Mouse (Mus musculus) megakaryocyte progenitor cell, adult 5-6 weeks (primary cell): ENCODE measurements around the gene Upp2. TPM values are rescaled to one million over a fixed set of nuclear protein-coding genes. Genes with fewer than 3 reads are reported as not detected.
A peak's percentile ranks its signal among the peaks of the same experiment; 100 is the strongest.

Source experiments
- ATAC-seq: replicated peaks from 2 replicates; pipeline ENCODE4 v1.8.0; 2016; ENCODE audit warnings: mild to moderate bottlenecking, moderate TSS enrichment, inconsistent platforms; ENCODE audit not compliant: poor library complexity
- total RNA-seq, 2 experiments: library from RNA; stranded (forward) in 1 of 2; stranded (reverse) in 1 of 2; fragments of 157-497, 149-512 nt in 1 of 2; fragments of 200-1000 nt in 1 of 2; gene quantifications; 2 replicates each; pipeline versions ENCODE4 v1.2.3 to v1.2.4; 2015 to 2017

The Upp2 gene
- total RNA-seq, 2 experiments from 2014 or later = 0.64 TPM; not detected in 1

GRCm38 (mm10) chr2:58604791-58605190 lies 37.7 kb downstream of the Upp2 start:
- ATAC-seq = no peak

DNA sequence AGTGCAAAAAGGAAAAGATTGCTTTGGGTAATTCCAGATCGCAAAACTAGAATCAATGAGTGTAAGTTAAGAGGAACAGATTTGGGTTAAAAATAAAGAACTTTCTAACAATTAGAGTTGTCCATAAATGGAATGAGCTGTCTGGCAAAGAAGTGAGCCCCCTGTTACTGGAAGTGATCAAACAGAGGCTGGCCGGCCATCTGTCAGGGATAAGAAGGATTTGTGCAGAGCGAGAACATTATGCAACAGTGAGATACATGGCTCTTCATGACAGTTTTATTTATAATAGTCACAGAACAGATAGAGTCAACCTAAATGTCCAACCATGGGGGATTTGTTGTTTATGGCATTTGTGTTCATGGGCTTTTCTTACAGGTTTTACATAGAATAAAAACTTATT lies 46.6 kb downstream of the Upp2 start:
- ATAC-seq = no peak

DNA sequence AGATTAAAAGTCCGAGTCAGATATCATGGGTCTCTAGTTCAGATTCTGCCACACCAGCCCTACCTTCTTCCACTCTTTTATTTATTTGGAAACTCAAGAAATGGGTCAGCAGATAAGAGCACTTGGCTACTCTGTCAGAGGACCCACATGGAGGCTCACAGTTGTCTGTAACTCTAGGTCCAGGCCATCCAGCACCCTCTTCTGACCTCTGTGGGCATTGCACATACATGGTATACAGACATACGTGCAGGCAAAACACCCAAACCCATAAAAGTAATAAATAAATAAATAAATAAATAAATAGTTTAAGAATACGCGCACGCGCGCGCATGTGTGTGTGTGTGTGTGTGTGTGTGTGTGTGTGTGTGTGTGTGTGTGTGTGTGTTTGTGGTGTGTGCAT lies 47.8 kb downstream of the Upp2 start:
- ATAC-seq = no peak

DNA sequence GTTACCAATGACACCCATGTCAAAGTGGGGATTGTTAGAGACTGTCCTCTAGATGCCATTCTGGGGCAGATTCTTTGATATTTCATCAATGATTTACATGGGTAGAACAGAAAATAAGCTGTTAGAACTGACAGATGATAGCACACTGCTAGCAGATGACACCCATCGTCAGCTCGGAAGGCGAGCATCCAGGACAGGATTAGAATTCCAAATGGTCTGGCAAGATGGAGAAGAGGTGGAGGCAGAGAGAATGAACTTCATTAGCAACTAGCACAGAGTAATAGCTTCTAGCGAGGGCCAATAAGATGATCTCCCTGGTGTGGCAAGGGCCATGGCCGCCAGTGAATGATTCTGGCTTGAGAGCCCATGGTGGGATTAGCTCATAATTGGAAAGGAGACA lies 48.7 kb downstream of the Upp2 start:
- no peak for ATAC-seq

- no peak for ATAC-seq
Measured at GRCm38 (mm10) chr2:58625186-58625585, 58.1 kb downstream of the Upp2 start.

GRCm38 (mm10) chr2:58625681-58626080 lies 58.6 kb downstream of the Upp2 start:
- no peak for ATAC-seq

DNA sequence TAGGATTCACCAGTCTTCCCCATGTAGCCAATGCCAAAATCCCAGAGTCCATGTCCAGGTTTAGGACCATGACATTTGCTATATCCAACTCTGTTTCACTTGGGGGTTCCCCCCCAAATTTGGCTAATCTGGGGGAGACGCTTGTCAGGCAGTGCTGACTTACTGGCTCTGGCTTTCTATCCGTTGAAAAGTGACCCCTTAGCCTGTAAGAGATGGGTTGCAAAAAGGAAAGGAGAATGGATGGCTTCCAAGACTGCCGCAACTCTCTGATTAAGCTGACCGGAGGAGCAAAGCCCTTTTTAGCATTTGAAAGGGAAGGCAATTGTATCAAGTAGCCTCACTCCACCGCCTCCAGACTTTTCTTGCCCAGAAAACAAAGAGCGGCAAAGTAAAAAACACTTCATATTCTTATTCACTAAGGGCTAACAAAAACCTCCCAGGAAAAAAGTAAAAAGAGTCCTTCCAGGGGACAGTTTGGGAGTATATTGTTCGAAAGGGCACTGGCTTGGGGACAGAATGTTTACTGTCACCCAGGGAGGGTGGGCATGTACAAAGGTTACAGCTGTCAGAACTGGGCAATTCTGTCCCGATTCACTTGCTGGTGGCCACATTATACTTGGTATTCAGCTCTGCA lies 59.2 kb downstream of the Upp2 start:
- ATAC-seq = no peak

DNA sequence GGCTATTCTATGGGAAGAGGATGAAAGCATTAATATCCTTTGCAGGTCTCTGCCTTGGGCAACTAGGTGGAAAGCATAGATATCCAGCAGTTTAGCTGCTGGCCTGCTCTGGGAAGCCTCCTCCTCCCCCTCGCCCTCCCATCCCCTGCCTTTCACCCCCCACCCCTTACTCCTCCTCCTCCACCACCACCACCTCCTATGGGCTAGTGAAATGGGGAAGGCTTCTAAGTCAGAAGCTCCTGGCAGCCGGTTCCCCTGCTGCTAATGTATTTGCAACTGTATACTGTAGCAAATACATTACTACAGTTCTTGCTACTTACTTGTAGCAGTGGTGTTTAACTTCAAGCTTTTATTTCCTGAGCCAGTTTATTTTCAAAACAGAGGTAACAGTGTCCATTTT lies 60.9 kb downstream of the Upp2 start:
- ATAC-seq = no peak

DNA sequence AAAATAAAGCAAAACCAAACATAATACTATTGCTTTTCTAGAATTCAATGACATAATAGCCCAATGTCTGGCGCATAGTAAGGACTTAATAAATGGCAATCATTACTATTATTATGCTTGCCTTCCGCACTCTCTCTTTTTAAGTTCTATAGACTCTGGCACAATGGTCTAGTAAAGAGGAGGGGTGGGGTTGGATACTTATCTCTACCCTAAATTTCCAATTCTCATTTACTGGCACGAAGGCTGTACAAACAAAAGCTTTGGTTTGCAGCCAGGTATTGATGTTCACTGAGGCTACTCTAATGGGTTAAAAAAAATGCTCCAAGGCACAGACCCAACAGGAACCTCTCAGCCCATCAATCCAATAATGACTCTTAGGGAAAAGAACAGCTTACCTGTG lies 61.9 kb downstream of the Upp2 start:
- ATAC-seq = no peak

- ATAC-seq = no peak
Measured at GRCm38 (mm10) chr2:58629440-58629839, 62.3 kb downstream of the Upp2 start.

DNA sequence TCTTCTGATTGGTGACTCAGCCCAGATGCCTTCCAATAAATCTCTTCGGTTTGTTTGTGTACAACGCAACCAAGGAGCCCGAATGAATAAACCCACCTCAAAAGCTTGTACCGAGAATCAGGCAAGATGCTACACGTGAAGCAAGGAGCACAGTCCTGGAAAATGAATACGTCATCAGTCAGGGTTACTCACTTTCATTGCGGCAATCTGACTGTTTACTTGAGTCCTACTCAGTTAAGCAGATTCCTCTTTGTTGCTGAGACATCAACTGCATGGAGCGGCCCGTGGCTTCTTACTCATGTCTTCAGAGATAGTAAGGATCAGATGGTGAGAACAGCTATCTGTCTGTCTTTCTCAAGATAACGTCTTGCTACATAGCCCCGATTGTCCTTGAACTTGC lies 66.7 kb downstream of the Upp2 start:
- no peak for ATAC-seq

GRCm38 (mm10) chr2:58641761-58642555 lies 74.9 kb downstream of the Upp2 start:
- no peak for ATAC-seq

GRCm38 (mm10) chr2:58645667-58646066 lies 78.6 kb downstream of the Upp2 start:
- ATAC-seq = no peak

DNA sequence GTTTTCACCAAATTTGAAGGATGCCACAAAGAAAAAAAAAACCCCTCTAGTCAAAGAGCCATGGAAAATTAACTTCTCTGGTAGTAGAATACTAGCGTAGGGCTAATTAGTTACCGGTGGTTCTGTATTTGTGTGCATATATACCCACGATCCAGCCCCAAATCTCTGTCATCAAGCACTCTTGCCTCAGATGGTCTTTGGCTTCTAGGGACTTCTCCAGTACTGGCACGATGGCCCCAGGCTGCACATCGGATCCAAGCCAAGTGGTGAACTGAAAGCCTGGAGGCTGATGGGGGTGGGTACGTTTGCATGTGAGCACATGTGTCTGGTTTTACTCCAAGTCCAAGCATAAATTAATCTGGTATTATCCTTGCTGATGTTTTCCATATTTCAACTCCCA lies 88.1 kb downstream of the Upp2 start:
- no peak for ATAC-seq

GRCm38 (mm10) chr2:58656959-58657358 lies 89.9 kb downstream of the Upp2 start:
- no peak for ATAC-seq

- ATAC-seq = no peak
Measured at GRCm38 (mm10) chr2:58657855-58658254, 90.8 kb downstream of the Upp2 start.

DNA sequence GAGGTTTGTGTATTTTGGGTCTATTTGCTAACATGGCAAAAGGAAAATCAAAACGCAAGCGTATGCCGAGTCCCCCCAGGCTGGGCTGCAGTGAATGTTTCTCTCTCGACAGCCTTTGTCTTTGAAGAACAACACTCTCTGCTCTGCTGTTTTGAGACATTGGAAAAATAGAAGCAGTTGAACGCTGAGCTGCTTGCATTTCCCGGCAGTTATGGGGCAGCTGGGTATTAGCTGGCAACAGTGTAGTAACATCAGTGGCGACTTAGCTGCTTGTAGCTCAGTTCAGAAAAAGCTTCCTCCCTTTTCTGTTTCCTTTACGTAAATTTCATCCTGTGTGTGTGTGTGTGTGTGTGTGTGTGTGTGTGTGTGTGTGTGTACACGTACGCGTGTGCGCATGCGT lies 93.5 kb downstream of the Upp2 start:
- ATAC-seq = no peak

GRCm38 (mm10) chr2:58661116-58661515 lies 94.0 kb downstream of the Upp2 start:
- ATAC-seq = no peak

GRCm38 (mm10) chr2:58662661-58663060 lies 95.6 kb downstream of the Upp2 start:
- no peak for ATAC-seq

DNA sequence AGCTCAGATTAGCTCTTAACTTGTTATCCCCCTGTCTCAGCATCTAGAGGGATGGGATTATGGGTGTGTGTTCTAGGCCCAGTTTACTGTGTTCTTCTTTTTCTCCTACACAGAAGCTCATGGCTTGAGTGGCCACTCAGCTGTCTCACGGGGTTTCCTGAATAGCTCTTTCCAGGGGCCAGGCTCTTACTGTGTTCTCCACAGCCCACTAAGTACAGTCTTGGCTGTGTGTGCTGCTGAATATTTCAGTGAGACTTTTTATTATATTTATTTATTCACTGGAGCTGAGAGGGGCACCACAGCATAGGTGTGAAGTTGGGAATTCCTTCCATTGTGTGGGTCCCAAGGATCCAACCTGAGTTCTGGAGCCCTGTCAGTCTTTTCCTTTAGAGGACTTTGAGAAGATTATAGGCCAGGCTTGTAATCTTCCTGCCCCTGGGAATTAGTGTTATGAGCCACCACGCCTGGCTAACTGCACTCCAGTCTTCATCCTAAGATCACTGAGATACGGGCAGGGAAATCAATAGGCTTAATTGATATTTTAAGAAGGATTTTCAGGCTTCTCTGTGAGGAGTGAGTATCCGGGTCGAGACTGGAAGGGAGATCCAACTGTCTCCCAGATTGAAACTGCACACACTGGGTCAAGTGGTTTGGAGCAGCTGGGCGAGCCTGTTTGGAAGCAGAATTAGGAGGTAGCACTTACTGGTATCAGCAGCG lies 96.5 kb downstream of the Upp2 start:
- no peak for ATAC-seq

- ATAC-seq = peak; percentile 75
Measured at GRCm38 (mm10) chr2:58665081-58665814, 98.2 kb downstream of the Upp2 start.
